Mouse (Mus musculus): ENCODE data around the gene Hist1h3g.
A peak's percentile ranks its signal among the peaks of the same experiment; 100 is the strongest.

Hist1h3g gene

DNA sequence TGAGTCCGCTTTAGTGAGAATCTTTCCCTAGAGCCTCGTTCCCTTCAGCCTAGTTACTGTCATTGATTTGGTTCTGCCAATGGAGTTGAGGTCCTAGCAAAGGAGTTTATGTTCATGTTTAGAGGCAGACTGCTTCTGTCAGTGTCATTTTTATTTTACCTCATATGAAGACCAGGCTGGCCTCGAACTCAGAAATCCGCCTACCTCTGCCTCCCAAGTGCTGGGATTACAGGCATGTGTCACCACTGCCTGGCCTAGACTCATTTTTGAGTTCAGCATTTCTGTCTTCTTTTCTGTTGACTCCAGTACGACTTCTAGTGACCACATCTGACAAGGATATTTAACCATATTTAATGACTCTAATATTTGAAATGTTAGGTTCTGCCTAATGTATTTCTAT, 19.9 kb upstream of the Hist1h3g start:
- DNase-seq (ENCODE audit: low spot score in 2 of 2), result no peak

DNA sequence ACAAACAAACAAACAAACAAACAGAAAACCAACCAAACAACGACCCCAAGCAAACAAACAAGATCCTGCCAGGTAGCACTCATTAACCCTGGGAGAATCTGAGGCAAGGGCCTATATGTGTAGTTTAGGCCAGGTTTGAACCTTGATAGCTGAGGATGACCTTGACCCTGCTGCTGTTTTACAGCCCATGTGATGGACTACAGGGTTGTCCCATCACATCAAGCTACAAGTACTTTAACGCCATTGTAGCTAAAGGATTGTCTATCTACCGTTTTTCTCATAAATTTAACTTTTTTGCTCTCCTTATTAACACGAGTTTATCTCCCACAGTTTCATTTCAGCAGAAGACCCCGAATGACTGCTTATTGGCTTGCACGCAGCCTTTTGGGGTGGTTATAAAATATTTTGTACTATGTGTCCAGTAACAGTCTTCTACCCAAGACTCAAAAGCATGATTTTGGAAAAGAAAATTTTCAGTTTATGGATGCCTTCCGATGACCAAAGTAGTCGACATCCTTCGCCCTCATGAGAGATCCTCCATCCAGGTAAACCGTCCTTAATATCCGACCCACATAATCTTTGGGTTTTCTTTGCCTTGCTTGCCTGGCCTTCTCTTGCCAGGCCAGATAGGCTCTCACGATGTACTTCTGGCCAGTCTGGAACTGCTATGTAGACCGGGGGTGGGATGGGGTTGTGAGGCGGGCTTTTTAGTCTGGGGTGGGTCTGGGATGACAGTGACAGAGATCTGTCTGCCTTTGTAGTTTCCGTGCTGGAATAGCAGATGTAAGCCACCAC, 19.2 kb upstream of the Hist1h3g start:
- no peak for DNase-seq (ENCODE audit: low spot score in 2 of 2)

GRCm38 (mm10) chr13:23516822-23517602, 18.2 kb upstream of the Hist1h3g start:
- peak; percentile 79 to 82 for DNase-seq (ENCODE audit: low spot score in 2 of 2)

GRCm38 (mm10) chr13:23517603-23518294, 17.5 kb upstream of the Hist1h3g start:
- peak; percentile 93 to 95 for DNase-seq (ENCODE audit: low spot score in 2 of 2)

- DNase-seq (ENCODE audit: low spot score in 2 of 2), result no peak
These were observed 17.0 kb upstream of the Hist1h3g start for GRCm38 (mm10) chr13:23518295-23518603.

- peak; percentile 86 to 91 for DNase-seq (ENCODE audit: low spot score in 2 of 2)
These were observed 16.3 kb upstream of the Hist1h3g start for GRCm38 (mm10) chr13:23518885-23519284.

DNA sequence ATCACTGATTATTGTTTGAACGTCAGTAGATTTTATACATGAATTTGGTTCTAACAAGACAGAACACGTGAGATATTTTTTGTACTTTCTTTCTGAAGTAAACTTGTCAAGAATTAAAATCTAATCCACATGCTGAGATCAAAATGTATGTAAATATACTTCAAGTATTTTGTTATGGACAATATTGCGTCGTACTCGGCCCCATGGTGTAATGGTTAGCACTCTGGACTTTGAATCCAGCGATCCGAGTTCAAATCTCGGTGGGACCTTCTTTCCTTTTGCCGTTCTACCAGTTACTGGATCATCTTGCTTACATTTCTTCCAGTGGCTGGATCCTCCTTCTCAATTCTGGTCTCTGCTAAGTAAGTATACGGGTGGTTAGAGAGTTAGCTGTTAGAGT, 15.8 kb upstream of the Hist1h3g start:
- DNase-seq (ENCODE audit: low spot score in 2 of 2), result peak; percentile 79 to 82

GRCm38 (mm10) chr13:23521703-23522102, 13.5 kb upstream of the Hist1h3g start:
- peak; percentile 76 to 88 for DNase-seq (ENCODE audit: low spot score in 2 of 2)

DNA sequence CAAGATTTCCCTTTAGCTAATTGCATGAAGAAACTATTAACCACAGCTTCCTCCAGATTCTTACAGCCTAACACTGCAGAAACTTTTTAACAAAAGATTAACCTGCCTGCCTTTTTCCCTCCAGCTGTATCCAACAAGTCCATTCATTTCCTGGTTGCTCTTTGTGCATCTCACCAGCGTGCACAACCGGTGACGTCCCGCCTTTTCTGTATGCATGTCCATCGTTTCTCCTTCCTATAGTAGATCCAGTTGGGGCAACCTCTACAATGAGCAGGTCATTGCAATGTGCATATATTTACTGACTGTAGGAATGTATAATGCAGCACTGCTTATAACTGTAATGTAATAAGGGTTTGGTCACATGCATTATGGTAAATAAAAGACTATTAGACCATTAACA, 11.2 kb upstream of the Hist1h3g start:
- no peak for DNase-seq (ENCODE audit: low spot score in 2 of 2)

GRCm38 (mm10) chr13:23524654-23525053, 10.6 kb upstream of the Hist1h3g start:
- peak; percentile 77 to 87 for DNase-seq (ENCODE audit: low spot score in 2 of 2)

DNA sequence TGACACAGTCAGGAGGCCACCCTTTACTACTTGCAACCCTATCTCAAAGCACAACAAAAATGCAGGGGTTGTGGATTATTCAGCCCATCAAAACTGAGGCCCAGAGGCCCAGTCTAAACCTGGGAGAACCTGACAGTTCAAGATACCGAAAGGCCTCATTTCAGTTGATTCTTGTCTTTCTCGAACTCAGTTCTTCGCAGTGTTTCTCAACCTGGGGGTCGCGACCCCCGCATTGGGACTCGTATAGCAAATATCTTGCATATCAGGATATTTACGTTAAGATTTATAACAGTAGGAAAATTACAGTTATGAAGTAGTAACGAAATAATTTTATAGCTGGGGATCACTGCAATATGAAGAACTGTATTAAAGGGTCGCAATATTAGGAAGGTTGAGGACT, 9.3 kb upstream of the Hist1h3g start:
- no peak for DNase-seq (ENCODE audit: low spot score in 2 of 2)

- DNase-seq (ENCODE audit: low spot score in 2 of 2), result peak; percentile 90 to 93
These were observed 8.9 kb upstream of the Hist1h3g start for GRCm38 (mm10) chr13:23526312-23526711.

GRCm38 (mm10) chr13:23529005-23529404, 6.2 kb upstream of the Hist1h3g start:
- DNase-seq (ENCODE audit: low spot score in 2 of 2), result no peak

DNA sequence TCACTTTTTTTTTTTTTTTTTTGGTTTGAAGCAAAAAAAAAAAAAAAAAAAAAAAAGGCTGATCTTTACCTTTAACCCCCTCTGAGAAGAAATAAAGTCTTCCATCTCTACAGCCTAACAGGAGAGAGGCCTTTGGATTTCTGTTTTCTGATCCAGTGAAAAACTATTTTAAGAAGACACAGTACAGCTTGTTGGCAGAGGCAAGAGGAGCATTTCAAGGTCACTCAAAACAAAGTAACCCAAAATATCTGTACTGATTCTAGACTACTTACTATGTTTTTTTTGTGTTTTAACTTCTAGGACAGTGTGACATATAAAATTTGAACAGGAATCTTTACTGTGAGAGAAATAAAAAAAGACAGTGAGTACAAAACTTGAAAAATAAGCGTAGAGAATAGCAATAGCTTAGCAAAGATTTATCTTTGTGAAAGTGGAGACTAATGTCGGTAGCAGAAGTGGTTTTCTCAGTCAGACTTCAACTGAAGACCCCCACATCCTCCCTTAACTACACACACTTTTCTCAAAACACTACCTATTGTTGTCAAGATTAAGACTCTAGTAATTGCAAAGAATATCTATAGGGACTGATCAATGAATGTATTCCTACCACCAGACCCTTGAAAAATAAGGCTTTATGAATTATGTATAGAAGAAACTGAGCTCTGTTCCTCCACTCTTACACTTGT, 5.6 kb upstream of the Hist1h3g start:
- DNase-seq (ENCODE audit: low spot score in 2 of 2), result no peak

DNA sequence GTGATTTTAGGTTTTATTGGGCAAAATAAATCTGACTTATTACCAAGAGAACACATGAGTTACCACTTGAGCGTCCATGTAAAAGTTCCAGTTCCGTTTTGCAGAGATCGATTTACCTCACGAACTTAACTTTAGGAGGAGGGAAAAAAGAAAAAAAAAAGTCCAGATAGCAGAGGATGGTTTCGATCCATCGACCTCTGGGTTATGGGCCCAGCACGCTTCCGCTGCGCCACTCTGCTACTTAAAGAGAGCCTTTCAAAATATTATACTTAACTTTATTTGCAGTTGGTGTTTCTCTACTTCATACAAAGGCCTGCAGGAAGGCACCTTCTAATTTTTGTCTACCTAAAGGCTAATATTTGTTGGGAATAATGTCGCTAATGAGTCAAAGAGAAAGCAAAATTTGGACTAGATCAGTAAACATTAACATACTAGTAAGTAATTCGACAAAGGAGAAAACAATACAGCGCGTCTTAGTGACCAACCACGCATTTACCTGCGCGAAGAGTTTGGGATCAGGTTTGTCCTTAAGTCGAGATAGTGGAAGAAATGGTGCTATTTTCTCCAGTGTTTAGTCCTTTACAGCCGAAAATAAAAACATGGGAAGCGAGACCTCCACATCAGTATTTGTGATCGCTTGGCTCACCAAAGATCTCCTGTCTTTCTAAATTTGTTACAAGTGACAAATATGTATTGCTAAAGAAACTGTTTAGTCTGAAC, 4.9 kb upstream of the Hist1h3g start:
- DNase-seq (ENCODE audit: low spot score in 2 of 2), result peak; percentile 72 to 76

GRCm38 (mm10) chr13:23530901-23531875, 4.0 kb upstream of the Hist1h3g start, which contains the start of gene Hist1h4h:
Hist1h4h (plus strand) TSS chr13:23531050.
- peak; percentile 95 to 99 for DNase-seq (ENCODE audit: low spot score in 2 of 2)

GRCm38 (mm10) chr13:23532262-23533075, 2.8 kb upstream of the Hist1h3g start:
- peak; percentile 53 to 65 for DNase-seq (ENCODE audit: low spot score in 2 of 2)

DNA sequence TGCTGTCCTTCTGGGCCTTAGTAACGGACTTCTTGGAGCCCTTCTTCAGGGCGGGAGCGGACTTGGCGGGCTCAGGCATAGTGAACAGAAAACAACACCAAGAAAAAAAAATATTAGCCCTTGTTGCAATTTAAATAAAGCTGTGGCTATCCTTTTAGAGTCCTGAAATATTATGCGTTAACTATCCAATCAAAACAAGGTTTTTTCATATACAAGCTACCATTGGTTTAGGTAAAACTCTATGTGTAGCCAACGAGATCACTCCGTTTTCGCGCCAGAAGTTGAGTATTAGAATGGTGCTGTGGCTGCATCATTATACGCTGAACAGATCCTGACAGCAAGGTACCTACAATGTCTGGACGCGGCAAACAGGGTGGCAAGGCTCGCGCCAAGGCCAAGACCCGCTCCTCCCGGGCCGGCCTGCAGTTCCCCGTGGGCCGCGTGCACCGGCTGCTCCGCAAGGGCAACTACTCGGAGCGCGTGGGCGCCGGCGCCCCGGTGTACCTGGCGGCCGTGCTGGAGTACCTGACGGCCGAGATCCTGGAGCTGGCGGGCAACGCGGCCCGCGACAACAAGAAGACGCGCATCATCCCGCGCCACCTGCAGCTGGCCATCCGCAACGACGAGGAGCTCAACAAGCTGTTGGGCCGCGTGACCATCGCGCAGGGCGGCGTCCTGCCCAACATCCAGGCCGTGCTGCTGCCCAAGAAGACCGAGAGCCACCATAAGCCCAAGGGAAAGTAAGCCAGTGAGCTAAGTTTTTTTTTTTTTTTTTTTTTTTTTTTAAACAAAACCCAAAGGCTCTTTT, 1.5 kb upstream of the Hist1h3g start, which contains the start of gene Hist1h2af:
Gene Hist1h2af (plus strand): TSS at position 347 of the 808 bp plus-strand sequence.
- DNase-seq (ENCODE audit: low spot score in 2 of 2), result peak; percentile 78 to 83
